Mouse (Mus musculus): ENCODE measurements around the gene Pclaf. TPM values are rescaled to one million over a fixed set of nuclear protein-coding genes. Genes with fewer than 3 reads are reported as not detected.

Pclaf gene
- total RNA-seq (2021) = under 1 TPM; 0.81 to 0.84 TPM

DNA sequence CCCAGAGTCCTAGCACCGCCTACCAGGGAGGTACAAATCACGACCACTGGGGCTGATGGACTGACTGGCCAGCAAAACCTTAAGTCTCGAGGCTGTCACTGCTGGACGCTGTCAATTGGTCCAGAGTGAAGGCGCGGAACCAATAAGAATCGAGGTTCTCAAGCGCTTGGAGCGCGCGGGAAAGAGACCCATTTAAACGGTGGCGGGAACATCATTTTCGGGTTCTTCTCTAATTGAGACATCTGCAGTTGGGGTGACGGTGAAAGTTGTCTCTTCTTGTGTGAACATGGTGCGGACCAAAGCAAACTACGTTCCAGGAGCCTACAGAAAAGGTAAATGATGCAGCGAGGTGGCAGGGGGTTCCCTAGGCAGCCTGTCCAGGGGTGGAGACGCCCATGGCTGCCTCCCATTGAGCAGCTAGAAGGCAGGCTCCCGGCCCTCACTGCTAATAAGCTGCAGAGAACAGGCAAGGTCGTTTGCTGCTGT lies at the start of gene Pclaf:
TSS of gene Pclaf (plus strand) at position 95 of the 486 bp plus-strand sequence.
- intact Hi-C loops (cut with DNase I) = no loop called here
- peak; percentile 58 for DNase-seq (ENCODE audit: low spot score)

DNA sequence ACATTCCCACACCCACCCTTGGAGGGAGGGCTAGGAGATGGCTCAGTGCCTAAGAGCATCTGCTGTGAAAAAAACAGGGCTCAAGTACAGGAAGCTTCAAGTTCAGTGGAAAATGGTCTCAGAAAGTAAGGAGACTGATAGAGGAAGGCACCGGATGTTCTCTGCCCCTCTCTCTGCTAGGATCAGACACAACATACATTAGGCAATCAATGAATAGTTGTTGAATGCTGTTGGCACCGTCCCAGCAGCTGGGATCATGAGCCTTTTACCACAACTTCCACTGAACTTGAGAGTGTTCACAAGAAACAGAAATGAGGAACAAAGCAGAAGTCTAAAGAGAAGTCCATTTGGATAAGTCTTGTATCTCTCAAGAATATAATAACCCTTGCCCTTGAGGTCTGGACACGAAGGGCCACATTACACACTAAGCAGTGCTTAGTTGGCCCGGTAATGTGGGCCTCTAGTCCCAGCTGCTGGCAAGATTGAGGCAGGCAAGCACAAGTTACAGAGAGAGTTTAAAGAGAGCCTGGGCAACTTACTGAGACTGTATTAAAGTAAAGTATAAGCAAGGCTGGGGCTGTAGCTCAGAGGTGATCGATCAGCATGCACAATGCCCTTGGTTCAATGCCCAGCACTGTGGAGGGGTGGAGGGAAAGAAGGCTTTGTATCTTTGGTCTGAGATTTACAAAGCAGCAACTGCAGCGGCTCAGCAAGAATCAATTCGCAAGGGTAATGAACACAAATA lies 45.4 kb upstream of the Pclaf start:
- intact Hi-C loops (cut with DNase I) = no loop called here
- peak; percentile 6 for DNase-seq (ENCODE audit: low spot score)

DNA sequence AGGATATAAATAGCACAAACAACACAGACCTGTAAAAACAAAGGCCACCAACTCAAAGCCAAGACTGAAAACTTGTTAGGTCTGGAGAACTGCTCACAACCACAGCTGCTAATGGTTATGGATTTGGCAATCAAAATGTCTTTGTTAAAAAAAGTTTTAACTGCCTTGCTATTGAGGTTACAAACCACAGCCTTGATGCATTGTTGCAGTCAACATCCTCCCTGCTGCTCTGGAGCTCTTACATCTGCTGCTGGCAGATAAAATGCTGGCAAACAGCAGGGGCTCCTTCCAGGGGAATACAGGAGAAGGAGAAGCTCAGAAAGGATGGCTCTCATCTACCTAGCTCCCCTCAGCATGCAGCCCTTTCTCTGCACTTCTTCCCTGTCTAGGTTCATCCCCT lies 41.9 kb upstream of the Pclaf start:
- DNase-seq (ENCODE audit: low spot score) = peak; percentile 3
- intact Hi-C loops (cut with DNase I) = loop anchor here (2.0 kb wide), 2 partner anchors 183 to 243 kb away; no protein-coding TSS in a partner anchor

DNA sequence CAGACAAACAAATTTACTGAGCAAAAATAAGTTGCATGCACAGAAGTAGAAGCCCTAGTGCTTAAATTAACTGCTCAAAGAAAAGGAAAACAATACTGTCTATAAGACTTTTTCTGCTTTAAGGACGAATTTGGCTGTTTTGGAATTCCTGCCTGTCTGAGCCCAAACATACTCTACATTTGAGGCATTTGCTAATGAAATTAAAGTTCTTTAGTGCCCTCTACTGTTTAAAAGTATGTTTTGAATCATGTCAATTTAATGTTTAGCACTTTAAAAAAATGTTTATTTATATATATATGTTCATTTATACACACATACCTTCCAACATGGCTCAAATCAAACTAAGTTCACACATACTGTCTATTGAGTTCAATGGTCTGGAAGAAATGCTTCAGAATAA lies 39.8 kb upstream of the Pclaf start:
- no peak for DNase-seq (ENCODE audit: low spot score)
- intact Hi-C loops (cut with DNase I) = loop anchor here (2.0 kb wide), 1 partner anchor 155 kb away; no protein-coding TSS in a partner anchor

DNA sequence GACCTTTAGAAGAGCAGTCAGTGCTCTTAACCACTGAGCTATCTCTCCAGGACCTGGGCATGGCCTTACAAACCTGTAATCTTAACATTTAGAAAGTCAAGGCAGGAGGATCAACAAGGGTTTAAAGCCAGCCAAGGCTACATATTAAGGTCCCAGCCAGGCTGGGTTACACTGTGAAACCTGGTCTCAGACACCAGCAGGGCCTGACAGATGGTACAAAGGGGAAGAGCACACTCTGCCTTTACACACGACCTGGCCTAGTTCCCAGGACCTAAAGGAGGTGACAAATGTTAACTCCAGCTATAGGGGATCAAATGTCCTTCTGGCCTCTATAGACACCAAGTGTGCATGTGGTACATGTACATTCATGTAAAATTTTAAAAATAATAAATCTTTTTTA lies 30.4 kb upstream of the Pclaf start:
- intact Hi-C loops (cut with DNase I) = no loop called here

DNA sequence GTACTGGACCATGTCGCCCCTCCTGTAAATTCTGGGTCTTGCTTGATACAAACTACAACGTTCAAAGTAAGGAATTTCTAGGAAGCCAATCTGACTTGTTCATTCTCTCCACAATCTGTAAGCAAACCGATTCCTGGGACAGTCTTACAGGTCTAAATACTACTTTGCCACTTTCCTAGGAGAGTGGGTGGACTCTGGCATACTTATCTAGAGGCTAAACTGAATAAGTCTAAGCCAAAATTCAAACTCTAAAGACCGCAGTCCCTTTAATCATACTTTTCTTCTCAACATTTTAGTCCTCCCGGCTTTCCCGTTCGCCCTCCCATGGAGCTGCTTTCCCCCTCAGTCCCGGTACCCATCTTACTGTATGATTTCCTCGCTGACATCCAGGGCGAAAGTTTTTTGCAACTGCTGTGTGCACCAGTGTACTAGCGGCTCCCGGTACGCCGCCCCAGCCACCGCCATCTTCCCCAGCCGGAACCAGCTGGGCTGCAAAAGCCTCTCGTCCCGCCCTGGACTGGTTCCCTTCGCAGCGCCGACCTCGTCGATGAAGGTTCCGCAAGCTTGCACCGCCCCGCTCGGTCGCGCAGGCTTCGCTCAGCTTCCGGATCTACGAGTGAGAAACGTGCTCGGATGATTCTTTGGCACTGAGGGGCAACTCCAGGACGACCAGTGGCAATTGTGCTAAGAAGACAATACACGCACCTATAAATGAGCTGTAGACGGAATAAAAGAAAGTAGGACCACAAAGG lies 5.3 kb upstream of the Pclaf start:
- DNase-seq (ENCODE audit: low spot score) = peak; percentile 80
- intact Hi-C loops (cut with DNase I) = loop anchor here (2.0 kb wide), 1 partner anchor 24 kb away; the partner anchor contains the start of genes Csnk1g1 and Trip4

More for the DNA sequence above, 30.4 kb upstream of the Pclaf start:
- DNase-seq (ENCODE audit: low spot score) = no peak

DNA sequence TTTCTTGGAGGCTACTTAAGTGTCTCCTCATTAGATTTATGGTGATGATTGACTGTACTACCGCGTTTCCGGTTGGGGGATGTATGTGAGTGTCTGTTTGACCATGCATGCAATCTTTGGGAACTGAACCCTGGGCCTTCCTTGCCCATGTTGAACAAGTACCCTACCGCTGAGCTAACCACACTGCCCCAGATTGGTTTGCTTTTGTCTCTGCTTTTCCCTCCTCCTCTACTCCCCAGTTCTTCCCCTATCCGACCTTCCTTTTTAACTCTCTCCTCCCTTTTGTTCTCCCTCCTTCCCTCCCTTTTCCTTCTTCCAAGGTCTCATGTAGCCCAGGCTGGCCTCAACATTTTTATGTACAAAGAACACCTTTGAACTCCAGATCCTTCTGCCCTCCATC lies 1.1 kb downstream of the Pclaf start:
- intact Hi-C loops (cut with DNase I) = no loop called here
- no peak for DNase-seq (ENCODE audit: low spot score)

DNA sequence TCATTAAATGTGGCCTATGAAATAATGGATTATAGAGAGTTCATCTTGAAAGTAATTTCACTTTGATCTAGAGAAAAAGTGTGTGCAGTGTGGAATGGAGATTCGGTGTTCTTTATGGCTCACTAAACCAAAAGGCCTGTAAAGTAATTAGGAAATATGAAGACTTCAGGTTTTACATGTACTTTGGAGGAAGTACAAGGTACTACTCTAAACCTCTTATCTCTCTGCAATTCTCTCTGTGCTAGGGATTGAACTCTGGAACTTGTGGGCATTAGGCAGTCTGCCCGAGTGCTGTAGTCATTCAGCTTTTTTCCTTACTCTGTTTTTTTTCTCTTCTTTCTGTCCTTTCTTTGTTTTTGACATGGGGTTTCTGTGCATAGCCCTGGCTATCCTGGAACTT lies 6.9 kb downstream of the Pclaf start:
- intact Hi-C loops (cut with DNase I) = no loop called here

DNA sequence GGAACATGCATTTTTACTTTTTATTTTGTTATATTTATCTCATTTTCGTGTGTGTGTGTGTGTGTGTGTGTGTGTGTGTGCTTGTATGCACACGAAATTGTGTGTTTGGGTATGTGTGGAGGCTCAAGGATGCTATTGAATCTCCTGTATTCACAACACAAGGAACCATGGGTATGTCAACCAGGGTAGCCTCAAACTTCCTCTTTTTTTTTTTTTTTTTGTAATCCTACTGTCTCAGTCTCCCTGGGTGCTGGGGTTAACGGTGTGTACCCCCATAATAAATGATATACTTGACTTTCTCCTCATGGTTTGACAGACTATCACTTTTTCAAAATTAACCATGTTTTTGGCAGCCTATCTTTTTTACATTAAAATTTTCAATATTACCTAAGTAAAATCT lies 12.8 kb downstream of the Pclaf start:
- intact Hi-C loops (cut with DNase I) = no loop called here

More for the DNA sequence above, 6.9 kb downstream of the Pclaf start:
- no peak for DNase-seq (ENCODE audit: low spot score)

DNA sequence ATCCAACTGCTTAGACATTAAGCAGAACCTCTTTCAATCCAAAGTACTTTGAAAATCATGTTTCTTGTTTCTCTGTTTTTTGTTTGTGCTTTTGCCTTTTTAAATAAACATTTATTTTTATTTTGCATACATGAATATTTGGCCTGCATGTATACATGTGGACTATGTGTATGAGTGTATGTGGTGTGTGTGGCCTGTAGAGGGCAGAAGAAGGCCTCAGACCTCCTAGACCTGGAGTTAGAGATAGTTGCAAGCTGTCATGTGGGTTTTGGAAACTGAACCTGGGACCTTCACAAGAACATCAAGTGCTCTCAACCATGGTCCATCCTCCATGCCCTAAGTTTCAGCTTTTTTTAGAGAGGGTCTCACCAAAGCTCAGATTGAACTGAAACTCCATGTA lies 13.4 kb downstream of the Pclaf start:
- no peak for DNase-seq (ENCODE audit: low spot score)
- intact Hi-C loops (cut with DNase I) = no loop called here

More for the DNA sequence above, 12.8 kb downstream of the Pclaf start:
- DNase-seq (ENCODE audit: low spot score) = no peak

DNA sequence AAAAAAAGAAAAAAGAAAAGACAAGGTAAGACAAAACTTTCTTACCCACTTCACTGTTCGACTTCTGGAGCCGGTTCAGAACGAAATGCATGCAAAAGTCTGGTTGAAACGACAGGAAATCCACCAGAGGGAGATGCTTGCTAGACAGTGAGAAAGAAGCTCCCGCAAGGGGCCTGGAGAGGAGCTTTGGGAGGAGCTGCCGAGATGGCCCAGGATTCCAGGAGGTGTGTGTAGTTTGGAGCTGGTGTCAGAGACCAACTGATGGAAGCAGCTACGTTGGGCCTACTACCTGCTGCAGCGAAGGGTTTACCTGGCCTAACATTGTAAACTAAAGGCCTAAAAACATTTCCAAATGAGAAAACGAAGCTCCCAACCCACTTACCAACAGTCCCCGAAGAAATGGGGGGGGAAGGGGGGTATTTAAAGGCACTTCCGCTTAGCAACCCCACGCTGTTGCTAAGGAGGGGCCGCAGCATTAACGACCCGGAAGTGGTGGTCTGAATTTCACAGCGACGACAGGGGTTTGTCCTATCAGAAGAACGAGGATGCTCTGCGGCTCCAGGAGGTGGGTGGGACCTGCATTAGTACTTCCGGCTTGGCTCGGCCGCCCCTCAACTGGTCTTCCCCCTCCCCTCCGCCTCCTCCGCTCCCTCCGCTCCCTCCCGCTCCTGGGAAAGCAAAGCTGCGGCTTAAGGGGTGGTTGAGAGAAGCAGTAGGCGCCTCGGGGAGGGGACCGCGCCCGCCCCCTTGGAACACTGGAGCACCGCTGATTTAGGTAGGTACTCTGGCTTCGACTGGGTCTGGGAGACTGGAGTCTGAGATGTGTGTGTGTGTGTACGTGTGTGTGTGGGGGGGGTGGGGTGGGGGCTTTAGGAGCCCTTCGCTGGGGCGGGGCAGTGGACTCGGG lies 18.6 kb downstream of the Pclaf start, which contains the start of the genes Trip4 and Csnk1g1:
TSS of gene Trip4 (minus strand) at position 401 of the 907 bp plus-strand sequence.
TSS of gene Csnk1g1 (plus strand) at position 531 of the 907 bp plus-strand sequence.
- intact Hi-C loops (cut with DNase I) = loop anchor here (2.0 to 5.0 kb wide), 2 partner anchors 24 to 99 kb away; no protein-coding TSS in a partner anchor
- DNase-seq (ENCODE audit: low spot score) = peak; percentile 94

DNA sequence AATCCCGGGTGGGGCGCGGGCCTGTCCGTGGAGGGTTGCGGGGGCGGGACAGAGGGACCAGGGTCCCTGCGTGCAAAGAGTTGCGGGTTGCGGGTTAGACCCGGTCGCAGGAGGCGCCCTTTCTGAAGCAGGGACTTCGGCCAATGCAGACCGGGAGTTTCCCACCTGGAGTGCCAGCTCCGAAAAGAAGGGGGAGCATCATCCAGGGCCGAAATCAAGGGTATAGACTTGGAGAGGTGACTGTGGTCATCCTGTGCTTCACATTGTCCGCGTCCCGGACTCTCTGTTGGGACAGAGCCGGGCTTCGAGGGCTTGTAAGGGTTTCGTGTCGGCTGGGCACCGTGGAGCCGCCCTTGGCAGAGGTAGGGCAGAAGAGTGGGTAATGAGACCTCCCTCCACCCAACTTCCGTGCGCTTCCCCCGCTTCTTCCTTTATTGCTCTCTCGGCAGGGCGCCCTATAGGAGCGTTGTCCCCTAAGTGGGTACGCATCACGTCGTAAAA lies 19.3 kb downstream of the Pclaf start:
- intact Hi-C loops (cut with DNase I) = loop anchor here (2.0 to 5.0 kb wide), 2 partner anchors 25 to 98 kb away; no protein-coding TSS in a partner anchor
- DNase-seq (ENCODE audit: low spot score) = peak; percentile 8

DNA sequence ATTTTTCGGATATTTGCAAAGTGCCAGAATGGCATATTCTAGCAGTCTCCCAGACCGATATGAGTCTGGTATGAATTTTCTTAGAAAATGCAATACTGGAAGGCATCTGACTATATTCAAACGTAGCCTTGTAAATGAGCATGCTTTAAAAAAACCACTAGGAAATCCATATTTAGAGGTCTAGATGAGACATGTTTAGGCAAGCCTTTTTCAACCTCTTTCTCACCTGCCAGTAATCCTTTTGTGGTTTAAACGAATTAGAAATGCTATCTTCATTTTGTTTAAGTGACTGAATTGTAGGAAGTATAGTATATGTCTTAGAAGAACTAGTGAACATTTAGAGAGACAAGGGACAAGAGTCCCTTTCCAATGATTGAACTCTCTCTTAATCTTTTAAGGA lies 19.8 kb downstream of the Pclaf start:
- intact Hi-C loops (cut with DNase I) = loop anchor here (2.0 to 5.0 kb wide), 2 partner anchors 25 to 97 kb away; no protein-coding TSS in a partner anchor
- DNase-seq (ENCODE audit: low spot score) = no peak

DNA sequence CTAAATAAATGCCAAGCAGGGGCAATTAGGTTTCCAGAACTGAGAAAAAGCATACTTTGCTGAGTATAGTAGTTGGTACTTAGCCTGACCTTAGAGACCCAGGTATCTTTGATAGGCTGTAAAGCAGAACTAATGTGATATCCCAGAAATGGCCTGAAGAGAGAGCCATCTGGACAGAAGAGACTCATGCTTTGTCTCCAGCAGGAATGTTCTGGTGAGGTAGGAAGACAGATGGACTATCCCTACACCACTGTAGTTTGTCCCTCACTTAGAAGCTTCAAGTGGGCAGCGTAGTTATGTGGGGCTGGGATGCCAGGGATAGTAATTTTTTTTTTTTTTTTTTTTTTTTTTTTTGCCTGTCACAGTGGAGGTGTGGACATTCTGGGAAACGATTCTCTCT lies 23.9 kb downstream of the Pclaf start:
- no peak for DNase-seq (ENCODE audit: low spot score)
- intact Hi-C loops (cut with DNase I) = no loop called here

DNA sequence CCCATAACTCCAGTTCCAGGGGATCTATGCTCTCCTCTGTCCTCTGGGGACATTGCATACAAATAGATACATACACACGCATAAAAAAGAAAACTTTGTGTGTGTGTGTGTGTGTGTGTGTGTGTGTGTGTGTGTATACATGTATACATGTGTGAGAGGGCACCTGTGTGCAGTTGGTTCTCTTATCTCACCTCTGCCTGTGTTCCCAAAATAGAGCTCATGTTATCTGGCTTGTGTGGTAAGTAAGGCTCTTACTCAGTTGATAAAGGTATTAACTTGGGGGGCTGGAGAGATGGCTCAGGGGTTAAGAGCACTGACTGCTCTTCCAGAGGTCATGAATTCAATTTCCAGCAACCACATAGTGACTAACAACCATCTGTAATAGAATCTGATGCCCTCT lies 27.0 kb downstream of the Pclaf start:
- intact Hi-C loops (cut with DNase I) = no loop called here
- DNase-seq (ENCODE audit: low spot score) = no peak

DNA sequence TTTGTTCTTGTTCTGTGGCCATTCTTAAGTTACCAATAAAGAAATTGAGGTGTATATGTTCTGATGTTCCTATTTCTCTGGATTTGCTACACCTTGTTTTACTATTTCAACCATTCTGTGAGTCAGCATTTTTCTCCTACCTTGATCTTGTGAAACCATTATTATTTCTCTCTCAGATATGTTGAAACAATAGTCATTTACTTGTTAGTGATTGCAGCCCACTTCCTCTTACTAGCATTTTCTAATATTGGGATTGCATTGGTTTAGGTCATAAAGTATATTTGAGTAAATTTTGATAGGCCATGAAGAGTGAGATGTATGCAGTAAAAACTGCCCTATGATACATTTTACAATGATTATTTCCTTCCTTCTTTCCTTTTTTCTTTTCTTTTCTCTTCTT lies 38.4 kb downstream of the Pclaf start:
- DNase-seq (ENCODE audit: low spot score) = no peak

DNA sequence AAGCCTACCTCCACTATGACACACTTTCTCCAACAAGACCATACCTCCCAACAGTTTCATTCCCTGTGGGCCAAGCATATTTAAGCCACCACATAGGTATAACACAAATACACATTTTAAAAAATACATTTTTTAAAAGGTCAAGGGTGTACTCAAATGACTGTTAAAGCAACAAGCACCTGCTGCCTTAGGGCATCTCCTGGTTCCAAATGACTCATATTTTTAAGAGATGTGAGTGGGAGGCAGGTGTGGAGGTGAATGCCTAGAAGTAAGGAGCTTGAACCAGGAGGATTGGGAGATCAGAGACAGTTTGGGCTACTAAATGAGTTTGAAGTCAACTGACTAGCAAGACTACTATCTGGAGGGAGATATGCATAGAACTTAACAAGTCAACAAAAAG lies 39.8 kb downstream of the Pclaf start:
- intact Hi-C loops (cut with DNase I) = no loop called here
- DNase-seq (ENCODE audit: low spot score) = no peak

More for the DNA sequence above, 38.4 kb downstream of the Pclaf start:
- intact Hi-C loops (cut with DNase I) = no loop called here

DNA sequence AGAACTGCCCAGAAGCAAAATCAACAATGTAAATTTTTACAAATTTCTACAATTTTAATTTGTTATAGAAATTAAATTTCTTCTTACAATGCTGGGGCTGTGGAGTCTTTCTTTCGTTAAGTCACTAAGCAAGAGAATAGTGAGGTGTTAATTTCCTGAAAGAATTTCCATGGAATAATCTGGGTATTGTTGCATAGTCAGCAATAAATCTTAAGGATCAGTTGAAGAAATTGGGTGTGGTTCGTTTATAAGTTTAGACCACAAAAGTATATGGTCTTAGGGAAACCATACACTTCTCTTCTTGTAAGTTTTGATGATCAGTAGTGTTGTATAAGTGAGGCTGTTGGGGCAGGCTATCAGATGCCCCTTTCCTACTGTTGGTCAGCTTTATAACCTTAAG lies 47.5 kb downstream of the Pclaf start:
- intact Hi-C loops (cut with DNase I) = no loop called here
- DNase-seq (ENCODE audit: low spot score) = no peak

DNA sequence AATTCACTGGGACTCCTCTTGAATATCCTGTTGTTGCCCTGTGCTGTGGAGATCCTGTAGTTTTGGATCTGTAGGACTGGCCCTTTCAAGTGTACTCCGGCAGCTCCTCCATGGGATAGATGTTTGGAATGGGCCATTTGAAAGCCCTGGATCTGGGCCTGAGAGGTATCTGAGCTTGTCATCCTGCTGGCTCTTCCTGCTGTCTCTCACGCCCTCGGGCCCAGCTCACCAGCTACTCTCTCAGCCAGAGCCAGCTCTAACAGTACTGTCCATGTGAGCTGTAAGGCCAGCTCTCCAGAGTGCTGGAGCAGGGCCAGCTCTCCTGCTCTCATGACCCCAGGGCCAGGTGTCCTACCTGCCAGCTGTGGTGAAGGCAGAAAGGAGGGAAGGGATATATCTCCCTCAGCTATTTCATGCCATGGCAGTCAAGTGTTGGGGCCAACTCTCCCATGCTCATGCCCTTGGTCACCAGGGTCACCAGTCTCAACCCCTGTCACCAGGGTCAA lies 61.1 kb downstream of the Pclaf start:
- DNase-seq (ENCODE audit: low spot score) = no peak
- intact Hi-C loops (cut with DNase I) = no loop called here
